Mouse (Mus musculus): ENCODE data around the gene Ahdc1. TPM values are rescaled to one million over a fixed set of nuclear protein-coding genes. Genes with fewer than 3 reads are reported as not detected.
A peak's percentile ranks its signal among the peaks of the same experiment; 100 is the strongest.

Gene Ahdc1
- polyA plus RNA-seq, 1 experiment from 2014 or later = 7.0 TPM

DNA sequence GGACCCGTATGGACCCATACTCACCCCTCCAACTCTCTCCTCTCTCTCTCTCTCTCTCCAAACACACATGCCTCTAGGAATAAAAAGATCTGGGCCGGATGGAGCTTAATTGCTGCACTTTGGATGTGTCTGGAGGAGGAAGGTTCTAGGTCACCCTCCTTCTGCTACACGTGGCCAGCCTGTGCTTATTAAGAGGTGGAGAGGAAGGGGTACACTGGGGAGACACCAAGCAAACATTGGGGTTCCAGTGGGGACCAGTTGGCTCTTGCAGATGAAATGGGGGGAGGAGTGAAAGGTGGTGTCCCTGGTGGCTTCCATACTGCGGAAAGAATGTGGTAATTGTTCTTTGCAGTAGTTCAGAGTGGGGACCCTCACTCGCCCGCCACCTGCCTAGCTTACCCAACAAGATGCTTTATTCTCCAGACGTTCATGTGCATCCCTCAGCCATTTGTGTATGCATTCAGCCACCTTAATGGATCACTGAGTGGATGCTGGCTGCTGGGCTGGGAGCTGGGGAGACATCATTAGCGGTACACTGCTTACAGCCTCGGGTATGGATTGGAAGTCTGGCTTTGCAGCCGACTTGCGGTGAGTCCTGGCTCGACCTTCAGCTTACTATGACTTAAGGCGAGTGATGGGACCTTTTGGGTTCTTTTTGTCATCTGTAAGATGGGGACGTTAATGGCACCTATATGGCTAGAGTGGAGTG is 104.8 kb downstream of the Ahdc1 start:
- Histone ChIP-seq H3K4me3 (ENCODE audit: low read depth, low read length) (no peak overlapping the region), H3K27ac (ENCODE audit: low read depth, low read length) (no peak overlapping the region), H3K9ac (ENCODE audit: low read depth, low read length) (no peak overlapping the region), H3K27me3 (ENCODE audit: control insufficient read depth, insufficient read depth, low read length) (no peaks in the 10 kb centered on the region), H3K36me3 (ENCODE audit: control insufficient read depth, insufficient read depth, low read length) (no peaks in the 10 kb centered on the region), H3K4me1 (ENCODE audit: control insufficient read depth, insufficient read depth, low read length) (peaks cover 21% of the 10 kb centered on the region), H3K4me2 (no peak overlapping the region), H3K9me3 (replicated peaks; ENCODE audit: control insufficient read depth, low read length) (no peaks in the 10 kb centered on the region)
- ATAC-seq (replicated peaks; ENCODE audit: insufficient number of reproducible peaks, low FRiP score, low TSS enrichment) = no peak
- WGBS (ENCODE audit: insufficient replicate concordance) = 75% methylated on average over 14 of the region's 14 CpGs

DNA sequence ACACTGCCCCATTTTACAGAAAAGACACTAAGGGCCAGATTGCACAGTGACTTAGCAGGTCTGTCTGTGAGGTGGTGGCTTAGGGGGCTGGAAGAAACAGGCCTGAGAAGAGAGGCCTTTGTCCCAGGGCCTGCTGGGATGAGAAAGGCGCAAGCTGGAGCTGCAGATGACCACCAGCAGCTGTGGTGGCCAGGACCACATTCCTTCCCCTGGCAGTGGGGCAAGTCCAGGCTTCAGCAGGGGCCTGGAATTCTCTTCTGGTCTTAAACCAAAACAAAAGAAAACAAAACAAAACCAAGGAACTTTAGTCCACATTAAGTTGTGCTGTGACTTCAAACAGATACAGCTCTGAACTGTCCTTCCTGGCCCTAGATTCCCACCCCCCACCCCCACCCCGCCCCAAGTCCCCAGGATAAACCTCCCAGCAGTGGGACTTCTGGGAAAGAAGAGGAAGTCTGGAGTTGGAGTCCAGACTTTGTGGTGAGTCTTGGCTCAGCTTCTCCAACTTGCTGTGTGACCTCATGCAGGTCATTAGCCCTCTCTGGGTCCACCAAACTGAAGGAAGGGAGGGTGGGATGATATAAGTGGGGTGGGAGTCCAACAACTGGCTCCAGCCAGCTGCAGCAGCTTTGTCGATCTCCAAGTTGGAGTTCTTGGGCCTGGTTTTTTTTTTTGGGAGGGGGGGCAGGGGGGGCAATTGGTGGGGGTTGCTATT is 105.9 kb downstream of the Ahdc1 start:
- ATAC-seq (replicated peaks; ENCODE audit: insufficient number of reproducible peaks, low FRiP score, low TSS enrichment) = no peak
- H3K4me2 ChIP-seq = 0 out of 2 replicates have a peak overlapping the region, but pooled peaks have one; percentile 37
- no peaks in the 10 kb centered on the region for H3K27me3 ChIP-seq (ENCODE audit: control insufficient read depth, insufficient read depth, low read length)
- peak overlapping the region; percentile 63; the same call in 1 of the 2 replicates for H3K9ac ChIP-seq (ENCODE audit: low read depth, low read length)
- H3K27ac ChIP-seq (ENCODE audit: low read depth, low read length) = peak overlapping the region; percentile 96
- H3K4me1 ChIP-seq (ENCODE audit: control insufficient read depth, insufficient read depth, low read length) = peaks cover 27% of the 10 kb centered on the region
- WGBS (ENCODE audit: insufficient replicate concordance) = 44% methylated on average over 3 of the region's 3 CpGs
- no peaks in the 10 kb centered on the region for H3K36me3 ChIP-seq (ENCODE audit: control insufficient read depth, insufficient read depth, low read length)
- no peak overlapping the region for H3K4me3 ChIP-seq (ENCODE audit: low read depth, low read length)
- no peaks in the 10 kb centered on the region for H3K9me3 ChIP-seq (replicated peaks; ENCODE audit: control insufficient read depth, low read length)

GRCm38 (mm10) chr4:133117556-133118411 is 106.7 kb downstream of the Ahdc1 start:
- ATAC-seq (replicated peaks; ENCODE audit: insufficient number of reproducible peaks, low FRiP score, low TSS enrichment) = peak; percentile 32; the same call in 1 of the 2 replicates
- H3K27me3 ChIP-seq (ENCODE audit: control insufficient read depth, insufficient read depth, low read length) = no peaks in the 10 kb centered on the region
- peak overlapping the region; percentile 96 for H3K27ac ChIP-seq (ENCODE audit: low read depth, low read length)
- peaks cover 33% of the 10 kb centered on the region for H3K4me1 ChIP-seq (ENCODE audit: control insufficient read depth, insufficient read depth, low read length)
- no peak overlapping the region for H3K4me3 ChIP-seq (ENCODE audit: low read depth, low read length)
- H3K9ac ChIP-seq (ENCODE audit: low read depth, low read length) = peak overlapping the region; percentile 63
- 14% methylated on average over 17 of the region's 18 CpGs for WGBS (ENCODE audit: insufficient replicate concordance)
- peak overlapping the region; percentile 37 for H3K4me2 ChIP-seq
- no peaks in the 10 kb centered on the region for H3K9me3 ChIP-seq (replicated peaks; ENCODE audit: control insufficient read depth, low read length)
- no peaks in the 10 kb centered on the region for H3K36me3 ChIP-seq (ENCODE audit: control insufficient read depth, insufficient read depth, low read length)

DNA sequence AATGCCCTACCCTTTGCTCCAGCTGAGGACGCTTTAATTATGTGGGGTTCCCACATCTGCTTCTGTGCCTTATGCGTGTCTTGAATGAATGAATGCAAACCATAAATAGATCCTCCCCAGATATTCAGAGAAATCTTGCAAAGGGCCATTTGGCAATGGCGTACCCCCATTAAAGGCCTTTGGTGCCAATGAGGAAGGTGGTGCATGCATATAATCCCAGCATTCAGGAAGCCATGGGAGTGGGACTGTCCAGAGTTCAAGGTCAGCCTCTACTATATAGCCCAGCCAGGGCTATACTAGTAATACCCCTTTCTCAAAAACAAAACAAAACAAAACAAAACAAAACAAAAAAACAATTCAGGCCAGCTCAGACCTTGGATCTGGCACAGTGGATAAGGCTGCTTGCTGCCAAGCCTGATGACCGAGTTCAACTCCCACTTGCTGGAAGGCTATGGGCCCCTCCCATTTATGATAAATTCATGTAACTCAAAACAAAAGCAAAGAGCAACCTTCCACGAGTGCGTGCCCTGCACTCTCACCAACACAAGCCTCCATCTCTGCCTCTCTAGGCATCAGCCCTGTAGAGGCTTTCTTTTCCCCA is 107.8 kb downstream of the Ahdc1 start:
- Histone ChIP-seq H3K9ac (ENCODE audit: low read depth, low read length) (no peak overlapping the region), H3K4me3 (ENCODE audit: low read depth, low read length) (no peak overlapping the region), H3K27ac (ENCODE audit: low read depth, low read length) (no peak overlapping the region), H3K9me3 (replicated peaks; ENCODE audit: control insufficient read depth, low read length) (no peaks in the 10 kb centered on the region), H3K4me1 (ENCODE audit: control insufficient read depth, insufficient read depth, low read length) (peaks cover 33% of the 10 kb centered on the region), H3K36me3 (ENCODE audit: control insufficient read depth, insufficient read depth, low read length) (no peaks in the 10 kb centered on the region), H3K4me2 (no peak overlapping the region), H3K27me3 (ENCODE audit: control insufficient read depth, insufficient read depth, low read length) (no peaks in the 10 kb centered on the region)
- ATAC-seq (replicated peaks; ENCODE audit: insufficient number of reproducible peaks, low FRiP score, low TSS enrichment) = no peak
- WGBS (ENCODE audit: insufficient replicate concordance) = 77% methylated on average over 6 of the region's 6 CpGs

- Histone ChIP-seq H3K9me3 (replicated peaks; ENCODE audit: control insufficient read depth, low read length) (no peaks in the 10 kb centered on the region), H3K4me3 (ENCODE audit: low read depth, low read length) (no peak overlapping the region), H3K9ac (ENCODE audit: low read depth, low read length) (no peak overlapping the region), H3K27me3 (ENCODE audit: control insufficient read depth, insufficient read depth, low read length) (no peaks in the 10 kb centered on the region), H3K4me2 (no peak overlapping the region), H3K27ac (ENCODE audit: low read depth, low read length) (no peak overlapping the region), H3K36me3 (ENCODE audit: control insufficient read depth, insufficient read depth, low read length) (no peaks in the 10 kb centered on the region), H3K4me1 (ENCODE audit: control insufficient read depth, insufficient read depth, low read length) (peaks cover 33% of the 10 kb centered on the region)
- 85% methylated on average over 6 of the region's 6 CpGs for WGBS (ENCODE audit: insufficient replicate concordance)
- no peak for ATAC-seq (replicated peaks; ENCODE audit: insufficient number of reproducible peaks, low FRiP score, low TSS enrichment)
Observed at GRCm38 (mm10) chr4:133119579-133119978, 108.5 kb downstream of the Ahdc1 start.

- no peak overlapping the region for H3K9ac ChIP-seq (ENCODE audit: low read depth, low read length)
- no peak overlapping the region for H3K4me3 ChIP-seq (ENCODE audit: low read depth, low read length)
- no peak overlapping the region for H3K27ac ChIP-seq (ENCODE audit: low read depth, low read length)
- peaks cover 33% of the 10 kb centered on the region for H3K4me1 ChIP-seq (ENCODE audit: control insufficient read depth, insufficient read depth, low read length)
- no peaks in the 10 kb centered on the region for H3K27me3 ChIP-seq (ENCODE audit: control insufficient read depth, insufficient read depth, low read length)
- ATAC-seq (replicated peaks; ENCODE audit: insufficient number of reproducible peaks, low FRiP score, low TSS enrichment) = no peak
- no peaks in the 10 kb centered on the region for H3K36me3 ChIP-seq (ENCODE audit: control insufficient read depth, insufficient read depth, low read length)
- WGBS (ENCODE audit: insufficient replicate concordance) = 11% methylated on average over 8 of the region's 11 CpGs
- no peak overlapping the region; the same call in 1 of the 2 replicates for H3K4me2 ChIP-seq
- no peaks in the 10 kb centered on the region for H3K9me3 ChIP-seq (replicated peaks; ENCODE audit: control insufficient read depth, low read length)
Observed at GRCm38 (mm10) chr4:133120833-133121321, 109.8 kb downstream of the Ahdc1 start.

GRCm38 (mm10) chr4:133121416-133121815 is 110.4 kb downstream of the Ahdc1 start:
- peaks cover 32% of the 10 kb centered on the region for H3K4me1 ChIP-seq (ENCODE audit: control insufficient read depth, insufficient read depth, low read length)
- ATAC-seq (replicated peaks; ENCODE audit: insufficient number of reproducible peaks, low FRiP score, low TSS enrichment) = no peak
- H3K36me3 ChIP-seq (ENCODE audit: control insufficient read depth, insufficient read depth, low read length) = no peaks in the 10 kb centered on the region
- no peaks in the 10 kb centered on the region for H3K27me3 ChIP-seq (ENCODE audit: control insufficient read depth, insufficient read depth, low read length)
- 46% methylated on average over 1 of the region's 1 CpGs for WGBS (ENCODE audit: insufficient replicate concordance)
- no peak overlapping the region for H3K4me3 ChIP-seq (ENCODE audit: low read depth, low read length)
- H3K27ac ChIP-seq (ENCODE audit: low read depth, low read length) = no peak overlapping the region
- H3K9ac ChIP-seq (ENCODE audit: low read depth, low read length) = no peak overlapping the region
- no peak overlapping the region for H3K4me2 ChIP-seq
- no peaks in the 10 kb centered on the region for H3K9me3 ChIP-seq (replicated peaks; ENCODE audit: control insufficient read depth, low read length)

All from heart, embryonic 11.5 days (tissue).